In the genomic region with DNA sequence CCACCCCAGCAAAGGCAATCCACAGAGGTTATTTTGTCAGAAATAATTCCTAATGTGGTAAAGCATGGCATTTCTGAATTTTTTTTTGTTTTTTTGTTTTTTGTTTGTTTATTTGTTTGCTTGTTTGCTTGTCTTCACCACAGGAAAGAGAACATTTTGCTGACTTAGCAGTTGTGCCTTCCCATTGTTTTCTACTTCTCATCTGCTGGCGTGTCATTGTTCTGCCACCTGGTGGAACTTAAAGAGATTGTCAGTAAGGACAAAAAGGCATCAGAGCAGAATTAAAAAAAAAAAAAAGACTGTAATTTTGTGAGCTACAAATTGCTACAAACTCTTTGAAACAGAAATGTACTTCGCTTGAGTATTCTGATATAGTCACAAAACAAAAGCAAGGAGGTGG, we compare ENCODE assay signal across 10 mouse cellular contexts.
DNase-seq lines count a peak whose midpoint lies in the region; ATAC-seq lines count a peak whose summit lies in the region.
"Had no signal": no experiment of that assay in that cellular context is flagged by ENCODE, and none has a peak within 500 bp of the region (broad histone marks: within the 10 kb centered on the region; RNA-seq: fewer than 3 reads in every experiment).

No protein-coding gene starts in this region.

- DNase-seq in heart, postnatal 10 days = peak; percentile 18 to 41
- DNase-seq in heart, postnatal 25 days (ENCODE audit: low spot score) = no peak
- peak; percentile 12 to 17 for DNase-seq in left cerebral cortex, postnatal 14 days (ENCODE audit: low spot score in 2 of 2)
- no peak for DNase-seq in left cerebral cortex, postnatal 25 days (ENCODE audit: low spot score in 2 of 2)
- peak; percentile 9 for DNase-seq in Muller cell, postnatal 12 days (ENCODE audit: inconsistent ontology term)
- DNase-seq in lung, postnatal 14 days = peak; percentile 3
- no peak for DNase-seq in left cerebral cortex, postnatal 4 days

- no peak overlapping the region for H3K4me2 ChIP-seq in forebrain, embryonic 16.5 days (ENCODE audit: low read length)
- H3K4me2 ChIP-seq: hindbrain, embryonic 12.5 days had no signal

- no peak overlapping the region for H3K9ac ChIP-seq in forebrain, embryonic 16.5 days (replicated peaks; ENCODE audit: low read depth, low read length)
- H3K9ac ChIP-seq: hindbrain, embryonic 12.5 days had no signal

- intact Hi-C loops in heart, postnatal 10 days (cut with DNase I) = no loop called here
- intact Hi-C loops in heart, postnatal 25 days (cut with DNase I) = loop anchor here (10.0 kb wide), 1 partner anchor 878 kb away; no protein-coding TSS in a partner anchor
- intact Hi-C loops in left cerebral cortex, postnatal 14 days (cut with DNase I) = loop anchor here (10.0 kb wide), 1 partner anchor 878 kb away; no protein-coding TSS in a partner anchor
- intact Hi-C loops in left cerebral cortex, postnatal 25 days (cut with DNase I) = no loop called here
- intact Hi-C loops in left cerebral cortex, postnatal 4 days (cut with DNase I) = loop anchor here (5.0 kb wide), 1 partner anchor 871 kb away; no protein-coding TSS in a partner anchor

- H3K27ac ChIP-seq in forebrain, embryonic 16.5 days (ENCODE audit: low read length) = no peak overlapping the region
- H3K27ac ChIP-seq: hindbrain, embryonic 12.5 days had no signal

- no peak for ATAC-seq in forebrain, embryonic 16.5 days

- no peaks in the 10 kb centered on the region for H3K36me3 ChIP-seq in forebrain, embryonic 16.5 days (ENCODE audit: control insufficient read depth, insufficient read depth)
- H3K36me3 ChIP-seq: hindbrain, embryonic 12.5 days had no signal

- no peaks in the 10 kb centered on the region for H3K27me3 ChIP-seq in forebrain, embryonic 16.5 days (replicated peaks; ENCODE audit: control insufficient read depth, insufficient read depth, low read length)
- H3K27me3 ChIP-seq: hindbrain, embryonic 12.5 days had no signal

- H3K9me3 ChIP-seq in forebrain, embryonic 16.5 days (ENCODE audit: control insufficient read depth, low read length) = no peaks in the 10 kb centered on the region
- H3K9me3 ChIP-seq: hindbrain, embryonic 12.5 days had no signal

- H3K4me3 ChIP-seq in forebrain, embryonic 16.5 days (replicated peaks; ENCODE audit: low read length) = no peak overlapping the region
- H3K4me3 ChIP-seq: hindbrain, embryonic 12.5 days; myocyte had no signal

- 25% methylated on average over 2 of the region's 2 CpGs for WGBS in forebrain, embryonic 16.5 days

- no peaks in the 10 kb centered on the region for H3K4me1 ChIP-seq in forebrain, embryonic 16.5 days (replicated peaks; ENCODE audit: control insufficient read depth, insufficient read depth, low read length)
- H3K4me1 ChIP-seq: hindbrain, embryonic 12.5 days had no signal

Comparison
In these comparisons a context has a peak if more than half of its experiments do, and no peak if none do; other contexts are left out.
1. DNase-seq: peak in heart, postnatal 10 days (2 of 2), left cerebral cortex, postnatal 14 days (2 of 2), Muller cell, postnatal 12 days (single experiment) and lung, postnatal 14 days (single experiment); none in heart, postnatal 25 days (single experiment), left cerebral cortex, postnatal 25 days (0 of 2) and left cerebral cortex, postnatal 4 days (single experiment).
2. intact Hi-C loops: an anchor here in heart, postnatal 25 days (10.0 kb wide), left cerebral cortex, postnatal 14 days (10.0 kb wide) and left cerebral cortex, postnatal 4 days (5.0 kb wide); none called in heart, postnatal 10 days and left cerebral cortex, postnatal 25 days.